Mouse (Mus musculus): ENCODE measurements around the gene Tcp11l2. TPM values are rescaled to one million over a fixed set of nuclear protein-coding genes. Genes with fewer than 3 reads are reported as not detected.

Gene Tcp11l2
- polyA plus RNA-seq, 1 experiment from 2014 or later: 16.3 TPM

- Histone ChIP-seq H3K27ac (replicated peaks) (no peak overlapping the region), H3K4me2 (replicated peaks; ENCODE audit: low read depth) (no peak overlapping the region), H3K9me3 (ENCODE audit: control insufficient read depth, low read length) (no peaks in the 10 kb centered on the region), H3K4me1 (replicated peaks; ENCODE audit: control insufficient read depth, insufficient read depth) (no peaks in the 10 kb centered on the region), H3K36me3 (ENCODE audit: control insufficient read depth, insufficient read depth, low read length) (peaks cover 4% of the 10 kb centered on the region; the same call in 1 of the 2 replicates), H3K27me3 (ENCODE audit: control insufficient read depth, insufficient read depth, low read length) (no peaks in the 10 kb centered on the region), H3K4me3 (ENCODE audit: low read depth, low read length) (no peak overlapping the region), H3K9ac (ENCODE audit: low read length) (no peak overlapping the region)
- ATAC-seq (ENCODE audit: low FRiP score, low TSS enrichment): no peak
- 76% methylated on average over 4 of the region's 4 CpGs for WGBS
- DNase-seq (ENCODE audit: low spot score): no peak
- TF ChIP-seq CTCF (IDR thresholded peaks at IDR 0.05; ENCODE audit: low read depth) (no peak), EP300 (optimal IDR thresholded peaks at IDR 0.05) (no peak)
These were observed 80.2 kb downstream of the Tcp11l2 start for GRCm38 (mm10) chr10:84656618-84657017.

GRCm38 (mm10) chr10:84657437-84658087 lies 81.1 kb downstream of the Tcp11l2 start:
- WGBS: 50% methylated on average over 6 of the region's 6 CpGs
- Histone ChIP-seq H3K4me1 (replicated peaks; ENCODE audit: control insufficient read depth, insufficient read depth) (no peaks in the 10 kb centered on the region), H3K36me3 (ENCODE audit: control insufficient read depth, insufficient read depth, low read length) (peaks cover 4% of the 10 kb centered on the region; the same call in 1 of the 2 replicates), H3K9me3 (ENCODE audit: control insufficient read depth, low read length) (no peaks in the 10 kb centered on the region), H3K27ac (replicated peaks) (no peak overlapping the region), H3K4me2 (replicated peaks; ENCODE audit: low read depth) (no peak overlapping the region), H3K4me3 (ENCODE audit: low read depth, low read length) (no peak overlapping the region), H3K9ac (ENCODE audit: low read length) (no peak overlapping the region), H3K27me3 (ENCODE audit: control insufficient read depth, insufficient read depth, low read length) (no peaks in the 10 kb centered on the region)
- no peak for ATAC-seq (ENCODE audit: low FRiP score, low TSS enrichment)
- TF ChIP-seq EP300 (optimal IDR thresholded peaks at IDR 0.05): no peak
- no peak for TF ChIP-seq CTCF (IDR thresholded peaks at IDR 0.05; ENCODE audit: low read depth)
- DNase-seq (ENCODE audit: low spot score): no peak

GRCm38 (mm10) chr10:84658088-84658848 lies 81.8 kb downstream of the Tcp11l2 start:
- H3K4me1 ChIP-seq (replicated peaks; ENCODE audit: control insufficient read depth, insufficient read depth): no peaks in the 10 kb centered on the region
- H3K36me3 ChIP-seq (ENCODE audit: control insufficient read depth, insufficient read depth, low read length): no peaks in the 10 kb centered on the region
- H3K9ac ChIP-seq (ENCODE audit: low read length): no peak overlapping the region
- no peak overlapping the region for H3K4me2 ChIP-seq (replicated peaks; ENCODE audit: low read depth)
- WGBS: 60% methylated on average over 18 of the region's 18 CpGs
- H3K27me3 ChIP-seq (ENCODE audit: control insufficient read depth, insufficient read depth, low read length): no peaks in the 10 kb centered on the region
- no peaks in the 10 kb centered on the region for H3K9me3 ChIP-seq (ENCODE audit: control insufficient read depth, low read length)
- H3K4me3 ChIP-seq (ENCODE audit: low read depth, low read length): no peak overlapping the region
- no peak for DNase-seq (ENCODE audit: low spot score)
- no peak overlapping the region for H3K27ac ChIP-seq (replicated peaks)
- no peak for ATAC-seq (ENCODE audit: low FRiP score, low TSS enrichment)
- TF ChIP-seq CTCF (IDR thresholded peaks at IDR 0.05; ENCODE audit: low read depth) (no peak), EP300 (optimal IDR thresholded peaks at IDR 0.05) (no peak)

GRCm38 (mm10) chr10:84659281-84659680 lies 82.9 kb downstream of the Tcp11l2 start:
- DNase-seq (ENCODE audit: low spot score): no peak
- no peaks in the 10 kb centered on the region for H3K4me1 ChIP-seq (replicated peaks; ENCODE audit: control insufficient read depth, insufficient read depth)
- TF ChIP-seq CTCF (IDR thresholded peaks at IDR 0.05; ENCODE audit: low read depth) (no peak), EP300 (optimal IDR thresholded peaks at IDR 0.05) (no peak)
- ATAC-seq (ENCODE audit: low FRiP score, low TSS enrichment): no peak
- H3K9me3 ChIP-seq (ENCODE audit: control insufficient read depth, low read length): no peaks in the 10 kb centered on the region
- H3K27ac ChIP-seq (replicated peaks): no peak overlapping the region
- no peak overlapping the region for H3K4me3 ChIP-seq (ENCODE audit: low read depth, low read length)
- H3K27me3 ChIP-seq (ENCODE audit: control insufficient read depth, insufficient read depth, low read length): no peaks in the 10 kb centered on the region
- H3K4me2 ChIP-seq (replicated peaks; ENCODE audit: low read depth): no peak overlapping the region
- no peaks in the 10 kb centered on the region for H3K36me3 ChIP-seq (ENCODE audit: control insufficient read depth, insufficient read depth, low read length)
- WGBS: 87% methylated on average over 3 of the region's 3 CpGs
- no peak overlapping the region for H3K9ac ChIP-seq (ENCODE audit: low read length)

- H3K27me3 ChIP-seq (ENCODE audit: control insufficient read depth, insufficient read depth, low read length): no peaks in the 10 kb centered on the region
- TF ChIP-seq CTCF (IDR thresholded peaks at IDR 0.05; ENCODE audit: low read depth): no peak
- TF ChIP-seq EP300 (optimal IDR thresholded peaks at IDR 0.05): no peak
- no peaks in the 10 kb centered on the region for H3K36me3 ChIP-seq (ENCODE audit: control insufficient read depth, insufficient read depth, low read length)
- H3K9me3 ChIP-seq (ENCODE audit: control insufficient read depth, low read length): no peaks in the 10 kb centered on the region
- no peak overlapping the region for H3K9ac ChIP-seq (ENCODE audit: low read length)
- DNase-seq (ENCODE audit: low spot score): no peak
- no peak for ATAC-seq (ENCODE audit: low FRiP score, low TSS enrichment)
- no peaks in the 10 kb centered on the region for H3K4me1 ChIP-seq (replicated peaks; ENCODE audit: control insufficient read depth, insufficient read depth)
- 91% methylated on average over 6 of the region's 6 CpGs for WGBS
- no peak overlapping the region for H3K4me2 ChIP-seq (replicated peaks; ENCODE audit: low read depth)
- no peak overlapping the region for H3K4me3 ChIP-seq (ENCODE audit: low read depth, low read length)
- H3K27ac ChIP-seq (replicated peaks): no peak overlapping the region
These were observed 85.7 kb downstream of the Tcp11l2 start for GRCm38 (mm10) chr10:84662138-84662537.

Other genes starting within 250 kb of the Tcp11l2 start
- gene Nuak1, start 136.0 kb upstream of the Tcp11l2 start, polyA plus RNA-seq (2015; fragmentation: Nextera tagmentation; extraction: Ambion mirVana): 0.35 and 0.40 TPM in 2 replicates
- 55.7 and 59.2 TPM in 2 replicates for gene Ckap4, start 42.6 kb upstream of the Tcp11l2 start, polyA plus RNA-seq (2015; fragmentation: Nextera tagmentation; extraction: Ambion mirVana)
- 4.5 and 4.9 TPM in 2 replicates for gene Polr3b, start 45.7 kb downstream of the Tcp11l2 start, polyA plus RNA-seq (2015; fragmentation: Nextera tagmentation; extraction: Ambion mirVana)
- not detected in 2 replicates for gene Rfx4, start 179.4 kb downstream of the Tcp11l2 start, polyA plus RNA-seq (2015; fragmentation: Nextera tagmentation; extraction: Ambion mirVana)

Data from stomach, postnatal 0 days (tissue).